Mouse (Mus musculus): Measurements from ENCODE around the gene Dnajc12.

DNA sequence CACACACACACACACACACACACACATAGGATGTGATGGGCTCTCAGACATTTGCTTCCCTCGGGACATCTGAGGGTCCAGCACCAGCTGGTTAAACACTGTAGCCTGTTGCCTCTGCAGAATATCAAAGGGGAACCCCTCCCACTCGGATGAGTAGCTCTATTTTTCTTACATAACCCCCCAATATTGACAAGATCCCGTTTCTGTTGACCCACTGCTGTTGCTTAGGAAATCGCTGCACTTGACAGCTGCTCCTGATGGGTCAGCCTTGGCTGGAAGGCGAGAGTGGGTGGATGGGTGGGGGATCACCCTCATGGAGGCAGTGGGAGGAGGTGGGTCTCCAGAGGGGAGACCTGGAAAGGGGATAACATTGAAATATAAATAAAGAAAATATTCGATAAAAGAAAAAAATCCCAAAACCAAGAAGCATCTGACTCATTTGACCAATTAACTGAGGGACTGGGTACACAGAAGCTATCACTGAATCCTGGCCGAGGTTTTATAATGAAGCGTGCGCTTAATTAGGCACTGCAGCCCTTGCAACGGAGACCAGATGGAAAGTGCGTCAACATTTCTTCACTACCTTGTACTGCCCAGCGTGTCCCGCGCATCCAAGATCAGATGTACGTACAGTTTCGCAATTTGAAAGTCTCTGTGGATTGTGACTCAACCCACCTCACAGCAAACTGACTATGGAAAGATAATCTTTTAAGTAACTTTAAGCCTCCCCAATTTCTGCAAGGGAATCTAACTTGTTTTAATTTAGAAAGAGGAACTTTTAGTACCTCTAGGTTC, 28.1 kb downstream of the Dnajc12 start:
- TF ChIP-seq CTCF (IDR thresholded peaks at IDR 0.05; ENCODE audit: low read depth, low read length) (no peak), POLR2A (IDR thresholded peaks at IDR 0.05; ENCODE audit: borderline replicate concordance, low read depth, low read length) (no peak)

Measured in bone marrow macrophage, adult 2 months (primary cell).